20 mouse cellular contexts compared by ENCODE assay signal in genomic region chr1:178341435-178341834, GRCm38 (mm10).
"Had no signal": no experiment of that assay in that cellular context is flagged by ENCODE, and none has a peak within 500 bp of the region (broad histone marks: within the 10 kb centered on the region; RNA-seq: fewer than 3 reads in every experiment).

No protein-coding gene starts in this region.

- H3K4me3 ChIP-seq: heart, adult 2 months; heart, embryonic 10.5 days; heart, embryonic 12.5 days; hindbrain, embryonic 10.5 days; hindbrain, embryonic 12.5 days; intestine, embryonic 15.5 days; layer of hippocampus, adult 2 months; left cerebral cortex, adult 2 months; limb, embryonic 10.5 days; limb, embryonic 12.5 days had no signal

- H3K36me3 ChIP-seq: heart, embryonic 10.5 days; heart, embryonic 12.5 days; hindbrain, embryonic 10.5 days; hindbrain, embryonic 12.5 days; intestine, embryonic 15.5 days; limb, embryonic 10.5 days; limb, embryonic 12.5 days had no signal

- H3K27ac ChIP-seq: heart, adult 2 months; heart, embryonic 10.5 days; hindbrain, embryonic 10.5 days; hindbrain, embryonic 12.5 days; hindbrain, embryonic 14.5 days; intestine, embryonic 15.5 days; layer of hippocampus, adult 2 months; left cerebral cortex, adult 2 months; limb, embryonic 10.5 days; limb, embryonic 12.5 days had no signal

- H3K4me1 ChIP-seq: intestine, embryonic 15.5 days; limb, embryonic 12.5 days had no signal

- DNase-seq: gastrocnemius, postnatal 14 days; heart, adult 2 months; heart, postnatal 10 days; heart, postnatal 4 days; kidney, adult 18-20 months; kidney, adult 8-10 months; kidney, postnatal 10 days; kidney, postnatal 25 days; kidney, postnatal 4 days; liver had no signal
